Mouse (Mus musculus) heart, embryonic 16.5 days (tissue): ENCODE measurements around the gene Ssh1. TPM values are rescaled to one million over a fixed set of nuclear protein-coding genes. Genes with fewer than 3 reads are reported as not detected.

Experiments
- ATAC-seq: fragments of 200-750 bp; cut with Nextera tagmentation; replicated peaks from 2 replicates; pipeline ENCODE4 v1.8.0; 2017; ENCODE audit warnings: moderate number of reproducible peaks; ENCODE audit not compliant: insufficient read depth, low FRiP score; ENCODE audit errors: extremely low read depth
- H3K27ac ChIP-seq: fragments of 300-500 bp; sonication (generic); 2 replicates; pipeline ENCODE4 v1.5.1; 2014; ENCODE audit warnings: mild to moderate bottlenecking, low read length, control low read depth, moderate library complexity
- H3K27me3 ChIP-seq: fragments of 300-500 bp; sonication (generic); 2 replicates; pipeline ENCODE4 v1.6.1; 2014; ENCODE audit warnings: low read length, mixed read lengths; ENCODE audit not compliant: control insufficient read depth, insufficient read depth
- H3K36me3 ChIP-seq: fragments of 300-500 bp; sonication (generic); 2 replicates; pipeline ENCODE4 v1.6.1; 2014; ENCODE audit not compliant: control insufficient read depth, insufficient read depth
- H3K4me1 ChIP-seq: fragments of 300-500 bp; sonication (generic); 2 replicates; pipeline ENCODE4 v1.6.1; 2014; ENCODE audit warnings: low read length, mixed read lengths; ENCODE audit not compliant: control insufficient read depth, insufficient read depth
- H3K4me2 ChIP-seq: fragments of 300-500 bp; sonication (generic); 2 replicates; pipeline ENCODE4 v1.6.1; 2014; ENCODE audit warnings: low read depth, mild to moderate bottlenecking, control low read depth, low read length
- H3K4me3 ChIP-seq: fragments of 300-500 bp; sonication (generic); 2 replicates; pipeline ENCODE4 v1.5.1; 2014; ENCODE audit warnings: mild to moderate bottlenecking, control low read depth, low read length
- H3K9ac ChIP-seq: fragments of 300-500 bp; sonication (generic); 2 replicates; pipeline ENCODE4 v1.6.1; 2014; ENCODE audit warnings: low read length, control low read depth
- H3K9me3 ChIP-seq: fragments of 300-500 bp; sonication (generic); replicated peaks from 2 replicates; pipeline ENCODE4 v1.6.1; 2016; ENCODE audit warnings: low read length; ENCODE audit not compliant: control insufficient read depth
- WGBS: fragments of 180-500 bp; shearing (Covaris S2); extraction: QIAGEN DNeasy Blood & Tissue Kit; methylation state at CpG from one replicate; pipeline ENCODE4 v1.1.7; 2014; 5-methylcytosine and 5-hydroxymethylcytosine counted together
- polyA plus RNA-seq: library from polyadenylated mRNA; unstranded; fragments of >200 nt; fragmentation: Nextera tagmentation; extraction: Ambion mirVana; gene quantifications from 2 replicates; pipeline ENCODE4 v1.2.1, GENCODE M21; 2015

The Ssh1 gene
- polyA plus RNA-seq, 1 experiment from 2014 or later, result 8.6 TPM

DNA sequence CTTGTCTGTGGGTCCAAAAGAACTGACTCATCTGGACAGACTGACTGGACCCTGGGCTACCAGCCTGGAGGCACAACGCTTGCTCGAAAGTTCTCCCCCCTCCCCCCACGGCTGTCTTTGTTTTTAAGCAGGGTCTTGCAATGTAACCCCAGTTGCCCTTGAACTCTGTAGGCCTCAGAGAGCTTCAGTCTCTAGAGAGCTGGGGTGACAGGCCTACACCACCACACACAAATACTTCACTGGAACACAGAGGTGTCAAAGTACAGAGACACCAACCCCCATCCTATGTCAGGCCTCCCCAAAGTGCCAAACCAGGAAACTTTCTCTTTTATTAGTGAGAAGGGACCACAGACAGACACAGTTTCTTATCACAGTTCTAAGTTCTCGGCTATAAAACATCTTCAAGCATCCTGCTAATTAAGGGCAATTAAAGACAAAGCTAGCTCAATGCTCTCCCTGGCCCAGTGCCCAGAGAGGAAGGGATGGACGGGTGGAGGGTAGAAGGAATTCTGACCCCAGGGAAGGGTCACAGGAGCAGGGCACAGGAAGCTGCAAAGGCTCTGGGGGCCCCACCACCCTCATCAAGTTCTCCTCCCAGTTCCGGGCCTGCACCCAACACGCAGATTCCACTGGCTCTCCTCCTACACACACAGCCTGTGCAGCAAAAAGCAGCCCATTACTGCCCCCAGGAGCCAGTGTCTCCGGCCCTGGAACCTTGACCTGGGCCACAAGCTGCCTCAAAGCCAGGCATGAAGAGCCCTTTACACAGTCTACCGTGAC lies 7.3 kb downstream of the Ssh1 start:
- H3K9me3 ChIP-seq, result no peaks in the 10 kb centered on the region
- peak overlapping the region; percentile 68 for H3K27ac ChIP-seq
- no peaks in the 10 kb centered on the region for H3K27me3 ChIP-seq
- H3K4me1 ChIP-seq, result peaks cover 39% of the 10 kb centered on the region
- no peak overlapping the region for H3K4me3 ChIP-seq
- 34% methylated on average over 9 of the region's 9 CpGs for WGBS
- ATAC-seq, result peak; percentile 64; the same call in 1 of the 2 replicates
- H3K9ac ChIP-seq, result 0 out of 2 replicates have a peak overlapping the region, but pooled peaks have one; percentile 31
- no peak overlapping the region for H3K4me2 ChIP-seq
- H3K36me3 ChIP-seq, result peaks cover 6% of the 10 kb centered on the region

DNA sequence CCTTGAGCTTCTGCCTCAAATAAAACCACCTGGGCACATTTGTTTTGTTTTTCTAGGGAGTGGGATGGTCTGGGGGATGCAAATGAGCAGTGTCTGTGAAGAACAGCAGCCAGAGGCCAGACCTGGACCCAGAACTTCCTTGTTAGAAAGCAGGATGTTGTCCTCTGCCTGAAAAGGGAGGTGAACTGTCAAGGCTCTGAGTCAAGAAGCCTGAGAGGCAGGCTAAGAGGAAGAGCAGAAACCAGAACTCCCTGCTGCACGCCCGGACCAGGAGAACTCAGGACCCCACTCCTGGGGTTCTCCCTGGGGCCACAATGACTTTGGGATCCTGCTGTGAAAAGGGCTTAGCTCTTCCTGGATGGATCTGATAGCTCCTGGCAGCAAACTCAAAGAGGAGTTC lies 8.0 kb downstream of the Ssh1 start:
- Histone ChIP-seq H3K27ac (peak overlapping the region; percentile 68), H3K4me2 (no peak overlapping the region), H3K27me3 (no peaks in the 10 kb centered on the region), H3K4me1 (peaks cover 39% of the 10 kb centered on the region), H3K36me3 (peaks cover 6% of the 10 kb centered on the region), H3K9me3 (no peaks in the 10 kb centered on the region), H3K9ac (no peak overlapping the region), H3K4me3 (no peak overlapping the region)
- WGBS, result 63% methylated on average over 2 of the region's 2 CpGs
- ATAC-seq, result no peak

DNA sequence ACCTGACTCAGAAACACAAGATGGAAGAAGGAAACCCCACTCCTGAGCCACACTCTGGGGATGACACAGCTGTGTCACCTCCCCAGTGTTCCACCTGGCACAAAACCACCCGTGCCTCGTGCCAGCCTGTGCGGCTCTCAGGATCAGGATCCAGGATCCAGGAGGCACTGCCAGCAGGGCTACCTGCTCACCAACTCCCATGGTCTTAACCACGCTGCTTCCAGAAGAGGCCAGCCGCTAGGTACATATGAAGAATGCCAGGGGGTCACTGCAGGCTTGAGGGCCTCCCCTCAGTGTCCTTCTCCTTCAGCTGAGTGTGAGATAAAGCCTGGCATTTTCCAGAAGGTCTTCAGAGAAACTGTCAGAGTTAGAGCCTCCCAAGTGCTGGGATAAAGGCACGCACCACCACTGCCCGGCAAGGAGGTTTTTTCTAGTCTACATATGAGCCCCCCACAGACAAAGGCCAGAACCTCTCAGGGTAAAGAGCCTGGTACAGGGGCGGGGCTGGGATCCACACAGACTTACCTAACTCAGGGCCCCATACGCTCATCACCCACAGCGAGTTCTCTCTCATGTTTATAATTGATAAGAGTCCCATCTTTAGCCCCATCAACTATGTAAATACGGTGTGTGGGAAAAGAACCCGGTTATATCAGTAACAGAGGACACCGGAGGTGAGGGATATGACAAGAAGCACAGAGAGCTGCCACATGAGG lies 9.5 kb downstream of the Ssh1 start:
- H3K4me3 ChIP-seq, result no peak overlapping the region
- ATAC-seq, result no peak
- WGBS, result 74% methylated on average over 13 of the region's 13 CpGs

DNA sequence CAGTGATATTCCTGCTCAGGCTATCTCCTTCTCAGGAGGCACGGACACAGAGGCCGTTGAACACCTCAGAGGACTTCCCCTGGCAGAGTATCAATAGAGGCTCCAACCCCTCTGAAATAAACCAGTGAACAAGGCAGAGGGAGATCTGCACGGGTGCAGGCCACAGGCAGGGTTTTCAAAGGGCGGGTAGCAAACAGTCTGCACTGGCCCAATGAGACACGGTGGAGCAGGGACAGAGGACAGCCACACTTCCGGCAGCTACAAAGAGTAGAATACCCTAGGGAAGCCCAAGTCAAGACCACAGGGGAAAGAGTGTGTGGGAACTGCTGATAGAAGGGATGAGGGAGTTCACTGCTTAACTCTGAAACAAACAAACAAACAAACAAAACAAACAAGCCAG lies 10.2 kb downstream of the Ssh1 start:
- Histone ChIP-seq H3K4me1 (peaks cover 29% of the 10 kb centered on the region), H3K27me3 (no peaks in the 10 kb centered on the region), H3K9me3 (no peaks in the 10 kb centered on the region), H3K36me3 (no peaks in the 10 kb centered on the region), H3K27ac (no peak overlapping the region), H3K4me2 (no peak overlapping the region), H3K9ac (no peak overlapping the region), H3K4me3 (no peak overlapping the region)
- ATAC-seq, result no peak
- 37% methylated on average over 6 of the region's 6 CpGs for WGBS

More for the DNA sequence above, 9.5 kb downstream of the Ssh1 start:
- Histone ChIP-seq H3K9ac (no peak overlapping the region), H3K27me3 (no peaks in the 10 kb centered on the region), H3K4me2 (no peak overlapping the region), H3K4me1 (peaks cover 29% of the 10 kb centered on the region), H3K36me3 (peaks cover 4% of the 10 kb centered on the region), H3K27ac (no peak overlapping the region), H3K9me3 (no peaks in the 10 kb centered on the region)

DNA sequence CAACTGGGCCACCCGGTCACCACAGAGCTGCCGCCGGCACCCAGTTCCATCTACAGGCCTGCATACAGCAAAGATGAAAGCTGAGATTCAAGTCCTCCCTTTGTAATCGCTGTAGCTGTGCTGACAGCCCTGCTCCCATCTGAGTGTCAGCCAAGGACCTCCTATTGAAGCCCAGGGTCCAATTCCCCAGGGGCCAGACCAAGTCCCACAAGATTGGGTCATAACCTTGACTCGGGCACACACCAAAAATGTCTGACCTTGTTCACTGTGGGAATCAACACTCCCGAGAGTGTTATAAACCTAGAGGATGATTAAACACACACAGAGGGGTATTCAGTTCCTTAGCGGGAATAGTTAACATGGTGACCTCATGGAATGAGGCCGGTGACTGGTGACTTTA lies 11.9 kb downstream of the Ssh1 start:
- no peaks in the 10 kb centered on the region; the same call in 1 of the 2 replicates for H3K36me3 ChIP-seq
- WGBS, result 67% methylated on average over 8 of the region's 8 CpGs
- H3K4me2 ChIP-seq, result no peak overlapping the region
- ATAC-seq, result no peak
- no peaks in the 10 kb centered on the region for H3K9me3 ChIP-seq
- H3K4me1 ChIP-seq, result peaks cover 27% of the 10 kb centered on the region
- H3K27me3 ChIP-seq, result no peaks in the 10 kb centered on the region
- H3K9ac ChIP-seq, result no peak overlapping the region
- no peak overlapping the region for H3K4me3 ChIP-seq
- H3K27ac ChIP-seq, result no peak overlapping the region

DNA sequence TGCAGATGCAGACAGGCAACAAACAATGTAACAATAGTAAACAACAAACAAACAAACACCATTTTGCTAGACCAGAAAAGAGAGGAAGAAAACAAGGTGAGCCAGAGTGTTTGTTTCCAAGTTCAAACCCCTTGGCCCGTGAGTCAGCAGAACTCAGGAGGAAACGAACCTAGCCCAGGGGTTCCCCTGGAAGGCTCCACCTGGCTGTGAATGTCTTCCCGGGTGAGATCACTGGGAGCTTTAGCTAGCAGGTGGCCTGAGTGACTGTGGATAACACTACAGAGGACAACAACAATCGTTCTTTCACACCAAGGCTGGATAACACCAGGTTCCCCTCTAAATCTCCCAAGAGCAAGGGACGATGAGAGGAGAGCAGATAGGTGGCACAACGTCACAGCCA lies 12.5 kb downstream of the Ssh1 start:
- 77% methylated on average over 6 of the region's 6 CpGs for WGBS
- H3K36me3 ChIP-seq, result no peaks in the 10 kb centered on the region; the same call in 1 of the 2 replicates
- no peak overlapping the region for H3K27ac ChIP-seq
- no peaks in the 10 kb centered on the region for H3K9me3 ChIP-seq
- no peak overlapping the region for H3K4me3 ChIP-seq
- H3K4me1 ChIP-seq, result peaks cover 23% of the 10 kb centered on the region
- no peak overlapping the region for H3K9ac ChIP-seq
- ATAC-seq, result no peak
- no peaks in the 10 kb centered on the region for H3K27me3 ChIP-seq
- no peak overlapping the region for H3K4me2 ChIP-seq

DNA sequence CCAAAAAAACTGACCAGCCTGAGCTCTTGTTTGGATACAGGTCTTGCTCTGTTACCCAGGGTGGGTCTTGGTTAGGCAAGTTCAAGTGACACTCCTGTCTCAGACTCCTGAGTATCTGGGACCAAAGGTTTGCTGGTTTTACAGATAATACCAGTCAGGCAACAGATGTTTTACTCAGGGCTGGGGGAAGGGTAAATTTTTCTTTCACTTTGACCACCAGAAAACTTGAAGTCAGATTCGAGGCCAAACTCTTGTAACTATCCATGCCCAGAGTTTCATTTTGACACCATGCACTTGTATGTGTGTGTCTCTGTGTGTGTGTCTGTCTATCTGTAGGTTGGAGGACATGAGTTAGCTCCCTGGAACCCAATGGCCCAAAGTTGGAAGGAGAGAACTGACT lies 13.2 kb downstream of the Ssh1 start:
- no peak overlapping the region for H3K9ac ChIP-seq
- ATAC-seq, result no peak
- WGBS, result 82% methylated on average over 1 of the region's 1 CpGs
- H3K4me2 ChIP-seq, result no peak overlapping the region
- peaks cover 24% of the 10 kb centered on the region for H3K4me1 ChIP-seq
- H3K27me3 ChIP-seq, result no peaks in the 10 kb centered on the region
- H3K27ac ChIP-seq, result no peak overlapping the region
- H3K36me3 ChIP-seq, result no peaks in the 10 kb centered on the region; the same call in 1 of the 2 replicates
- H3K9me3 ChIP-seq, result no peaks in the 10 kb centered on the region
- H3K4me3 ChIP-seq, result no peak overlapping the region

DNA sequence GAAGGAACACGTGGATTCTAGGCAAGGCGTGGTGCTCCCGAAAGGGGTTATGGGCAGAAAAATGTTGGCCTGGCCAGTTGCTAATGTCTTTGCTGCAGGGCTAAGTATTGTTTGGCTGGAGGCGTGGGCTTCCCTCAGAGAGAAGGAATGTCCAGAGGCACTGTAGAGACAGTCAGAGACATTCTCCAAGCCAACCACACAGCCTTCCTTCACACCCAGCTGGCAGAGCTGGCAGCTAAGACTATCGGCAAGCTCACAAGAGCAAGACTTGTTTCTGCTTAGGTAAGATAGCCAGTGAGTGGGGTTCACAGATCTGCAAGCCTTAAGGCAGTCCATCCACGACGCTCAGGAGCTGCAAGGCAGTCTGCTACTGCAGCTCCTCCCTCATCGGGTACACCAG lies 16.4 kb downstream of the Ssh1 start:
- Histone ChIP-seq H3K4me3 (no peak overlapping the region), H3K4me2 (no peak overlapping the region), H3K36me3 (no peaks in the 10 kb centered on the region; the same call in 1 of the 2 replicates), H3K27me3 (no peaks in the 10 kb centered on the region), H3K9ac (no peak overlapping the region), H3K27ac (no peak overlapping the region), H3K9me3 (no peaks in the 10 kb centered on the region), H3K4me1 (peaks cover 38% of the 10 kb centered on the region)
- 70% methylated on average over 8 of the region's 8 CpGs for WGBS
- no peak for ATAC-seq

DNA sequence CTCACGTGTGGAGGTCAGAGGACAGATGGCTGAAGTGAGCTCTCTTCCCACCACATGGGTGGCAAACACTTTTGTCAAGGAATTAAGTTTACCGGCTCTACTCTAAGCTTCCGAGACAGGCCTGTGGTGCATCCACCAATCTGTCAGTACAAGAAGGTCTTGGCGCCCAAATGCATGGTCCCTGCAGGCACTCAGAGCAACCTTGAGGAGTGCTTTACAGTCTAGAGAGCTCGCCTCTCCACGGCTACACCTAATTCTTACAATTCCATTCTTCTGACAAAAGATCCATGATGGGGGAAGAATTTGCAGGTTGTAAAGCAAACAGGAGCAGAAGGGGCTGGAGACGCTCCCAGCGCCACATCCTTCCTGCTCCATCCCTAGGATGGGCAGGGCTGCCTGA lies 17.1 kb downstream of the Ssh1 start:
- H3K27ac ChIP-seq, result no peak overlapping the region
- no peak for ATAC-seq
- no peaks in the 10 kb centered on the region for H3K9me3 ChIP-seq
- no peak overlapping the region for H3K9ac ChIP-seq
- H3K27me3 ChIP-seq, result no peaks in the 10 kb centered on the region
- no peak overlapping the region for H3K4me2 ChIP-seq
- H3K4me3 ChIP-seq, result no peak overlapping the region
- H3K36me3 ChIP-seq, result no peaks in the 10 kb centered on the region; the same call in 1 of the 2 replicates
- H3K4me1 ChIP-seq, result peaks cover 34% of the 10 kb centered on the region
- WGBS, result 80% methylated on average over 8 of the region's 8 CpGs
